Mouse (Mus musculus) lung, embryonic 14.5 days (tissue): ENCODE results near the gene Col25a1. TPM values are rescaled to one million over a fixed set of nuclear protein-coding genes. Genes with fewer than 3 reads are reported as not detected.

Experiments
- ATAC-seq: fragments of 200-750 bp; cut with Nextera tagmentation; 2 replicates; pipeline ENCODE4 v1.8.0; 2017; ENCODE audit warnings: mild to moderate bottlenecking, moderate TSS enrichment, moderate library complexity; ENCODE audit not compliant: insufficient read depth
- DNase-seq: peaks from one replicate; pipeline ENCODE4 v3.0.0-alpha.2; 2015
- H3K27ac ChIP-seq: fragments of 300-500 bp; sonication (generic); 2 replicates; pipeline ENCODE4 v1.5.1; 2014; ENCODE audit warnings: low read depth, mild to moderate bottlenecking, moderate library complexity
- H3K27me3 ChIP-seq: fragments of 300-500 bp; sonication (generic); 2 replicates; pipeline ENCODE4 v1.6.1; 2014; ENCODE audit warnings: low read length, control low read depth; ENCODE audit not compliant: insufficient read depth
- H3K36me3 ChIP-seq: fragments of 300-500 bp; sonication (generic); 2 replicates; pipeline ENCODE4 v1.6.1; 2014; ENCODE audit warnings: control low read depth; ENCODE audit not compliant: insufficient read depth
- H3K4me1 ChIP-seq: fragments of 300-500 bp; sonication (generic); 2 replicates; pipeline ENCODE4 v1.6.1; 2014; ENCODE audit warnings: antibody characterized with exemption, control low read depth; ENCODE audit not compliant: insufficient read depth
- H3K4me2 ChIP-seq: fragments of 300-500 bp; sonication (generic); 2 replicates; pipeline ENCODE4 v1.6.1; 2014; ENCODE audit warnings: mild to moderate bottlenecking
- H3K4me3 ChIP-seq: fragments of 300-500 bp; sonication (generic); 2 replicates; pipeline ENCODE4 v1.5.1; 2014; ENCODE audit warnings: low read depth, low read length
- H3K9ac ChIP-seq: fragments of 300-500 bp; sonication (generic); 2 replicates; pipeline ENCODE4 v1.6.1; 2014
- H3K9me3 ChIP-seq: fragments of 300-500 bp; sonication (generic); 2 replicates; pipeline ENCODE4 v1.6.1; 2016; ENCODE audit warnings: low read depth, low read length, control low read depth
- CTCF ChIP-seq: IDR thresholded peaks from 2 replicates; pipeline ENCODE4 v1.5.1; 2016; ENCODE audit warnings: antibody characterized with exemption, low read depth
- WGBS: fragments of 180-500 bp; shearing (Covaris S2); extraction: QIAGEN DNeasy Blood & Tissue Kit; methylation state at CpG from one replicate; pipeline ENCODE4 v1.1.7; 2014; 5-methylcytosine and 5-hydroxymethylcytosine counted together
- polyA plus RNA-seq: library from polyadenylated mRNA; unstranded; fragments of >200 nt; fragmentation: Nextera tagmentation; extraction: Ambion mirVana; gene quantifications from 2 replicates; pipeline ENCODE4 v1.2.1, GENCODE M21; 2014

The Col25a1 gene
- polyA plus RNA-seq, 1 experiment from 2014 or later = 17.0 TPM

- 0 out of 2 replicates have a peak, but pooled peaks cover 3% of the 10 kb centered on the region for H3K4me1 ChIP-seq
- no peak for ATAC-seq
- H3K27me3 ChIP-seq = no peaks in the 10 kb centered on the region
- H3K27ac ChIP-seq = no peak overlapping the region
- WGBS = 82% methylated on average over 3 of the region's 3 CpGs
- no peaks in the 10 kb centered on the region for H3K9me3 ChIP-seq
- no peak overlapping the region for H3K9ac ChIP-seq
- no peak for DNase-seq
- no peak overlapping the region for H3K4me3 ChIP-seq
- no peaks in the 10 kb centered on the region for H3K36me3 ChIP-seq
- TF ChIP-seq CTCF = no peak
- no peak overlapping the region for H3K4me2 ChIP-seq
Observed at GRCm38 (mm10) chr3:130374620-130375341, 243.5 kb downstream of the Col25a1 start.

- H3K4me1 ChIP-seq = 0 out of 2 replicates have a peak, but pooled peaks cover 3% of the 10 kb centered on the region
Observed at GRCm38 (mm10) chr3:130377786-130378185, 246.5 kb downstream of the Col25a1 start.

GRCm38 (mm10) chr3:130378626-130379025 is 247.3 kb downstream of the Col25a1 start:
- no peaks in the 10 kb centered on the region for H3K9me3 ChIP-seq
- H3K27ac ChIP-seq = peak overlapping the region; percentile 70
- no peak for TF ChIP-seq CTCF
- DNase-seq = no peak
- ATAC-seq = peak; percentile 63; the same call in 1 of the 2 replicates
- no peak overlapping the region for H3K4me3 ChIP-seq
- H3K4me1 ChIP-seq = 0 out of 2 replicates have a peak, but pooled peaks cover 3% of the 10 kb centered on the region
- no peak overlapping the region for H3K4me2 ChIP-seq
- H3K36me3 ChIP-seq = no peaks in the 10 kb centered on the region
- 51% methylated on average over 9 of the region's 9 CpGs for WGBS
- no peaks in the 10 kb centered on the region for H3K27me3 ChIP-seq
- H3K9ac ChIP-seq = no peak overlapping the region

More at GRCm38 (mm10) chr3:130377786-130378185, 246.5 kb downstream of the Col25a1 start:
- TF ChIP-seq CTCF = no peak
- Histone ChIP-seq H3K27me3 (no peaks in the 10 kb centered on the region), H3K27ac (no peak overlapping the region), H3K4me3 (no peak overlapping the region), H3K36me3 (no peaks in the 10 kb centered on the region), H3K4me2 (no peak overlapping the region), H3K9ac (no peak overlapping the region), H3K9me3 (no peaks in the 10 kb centered on the region)
- WGBS = 93% methylated on average over 5 of the region's 5 CpGs
- ATAC-seq (no peak), DNase-seq (no peak)

- H3K9me3 ChIP-seq = no peaks in the 10 kb centered on the region
- H3K27ac ChIP-seq = no peak overlapping the region
- DNase-seq (no peak), ATAC-seq (no peak)
- 80% methylated on average over 5 of the region's 5 CpGs for WGBS
- H3K4me2 ChIP-seq = no peak overlapping the region
- H3K4me3 ChIP-seq = no peak overlapping the region
- TF ChIP-seq CTCF = no peak
- no peaks in the 10 kb centered on the region for H3K27me3 ChIP-seq
- H3K9ac ChIP-seq = no peak overlapping the region
- H3K4me1 ChIP-seq = 0 out of 2 replicates have a peak, but pooled peaks cover 3% of the 10 kb centered on the region
- no peaks in the 10 kb centered on the region for H3K36me3 ChIP-seq
Observed at GRCm38 (mm10) chr3:130380299-130380845, 249.1 kb downstream of the Col25a1 start.

GRCm38 (mm10) chr3:130381691-130382090 is 250.4 kb downstream of the Col25a1 start:
- DNase-seq = no peak
- no peak overlapping the region for H3K27ac ChIP-seq
- WGBS = 91% methylated on average over 5 of the region's 5 CpGs
- no peak for TF ChIP-seq CTCF
- 0 out of 2 replicates have a peak, but pooled peaks cover 3% of the 10 kb centered on the region for H3K4me1 ChIP-seq
- no peaks in the 10 kb centered on the region for H3K9me3 ChIP-seq
- no peak for ATAC-seq
- H3K4me3 ChIP-seq = no peak overlapping the region
- no peak overlapping the region for H3K4me2 ChIP-seq
- no peak overlapping the region for H3K9ac ChIP-seq
- no peaks in the 10 kb centered on the region for H3K27me3 ChIP-seq
- H3K36me3 ChIP-seq = no peaks in the 10 kb centered on the region

- no peaks in the 10 kb centered on the region for H3K27me3 ChIP-seq
- no peak for ATAC-seq
- DNase-seq = peak; percentile 43
- H3K4me2 ChIP-seq = no peak overlapping the region
- no peaks in the 10 kb centered on the region for H3K36me3 ChIP-seq
- 0 out of 2 replicates have a peak, but pooled peaks cover 5% of the 10 kb centered on the region for H3K4me1 ChIP-seq
- H3K27ac ChIP-seq = 0 out of 2 replicates have a peak overlapping the region, but pooled peaks have one; percentile 15
- no peaks in the 10 kb centered on the region for H3K9me3 ChIP-seq
- H3K4me3 ChIP-seq = no peak overlapping the region
- 21% methylated on average over 4 of the region's 4 CpGs for WGBS
- H3K9ac ChIP-seq = no peak overlapping the region
- no peak for TF ChIP-seq CTCF
Observed at GRCm38 (mm10) chr3:130385856-130386255, 254.6 kb downstream of the Col25a1 start.

GRCm38 (mm10) chr3:130387156-130387555 is 255.9 kb downstream of the Col25a1 start:
- H3K9me3 ChIP-seq = no peaks in the 10 kb centered on the region
- no peaks in the 10 kb centered on the region for H3K27me3 ChIP-seq
- peak; percentile 83 for DNase-seq
- no peak overlapping the region for H3K9ac ChIP-seq
- H3K27ac ChIP-seq = peak overlapping the region; percentile 24; the same call in 1 of the 2 replicates
- 0 out of 2 replicates have a peak, but pooled peaks cover 5% of the 10 kb centered on the region for H3K4me1 ChIP-seq
- no peak overlapping the region for H3K4me3 ChIP-seq
- TF ChIP-seq CTCF = no peak
- peak; percentile 95 for ATAC-seq
- H3K36me3 ChIP-seq = no peaks in the 10 kb centered on the region
- H3K4me2 ChIP-seq = no peak overlapping the region
- WGBS = 44% methylated on average over 4 of the region's 4 CpGs
